Mouse (Mus musculus) embryonic stem cell, embryonic (primary cell): Measurements from ENCODE around the gene Fam107b.

Experiments
- CTCF ChIA-PET, 4 experiments: fragments of 300-600 bp in 2 of 4; fragments of 350-600 bp in 2 of 4; sonication (Branson Sonifier 250); formaldehyde crosslinking; loops; one replicate each; lab custom pipeline; 2022; ENCODE audit warnings: inconsistent platforms in 2 of 4; lab: Charles Lee
- POLR2A ChIA-PET, 4 experiments: fragments of 300-600 bp in 2 of 4; fragments of 350-600 bp in 2 of 4; sonication (Branson Sonifier 250); formaldehyde crosslinking; loops; one replicate each; lab custom pipeline; 2022; ENCODE audit warnings: antibody characterized with exemption in 4 of 4, inconsistent platforms in 1 of 4; lab: Charles Lee

Gene Fam107b

GRCm38 (mm10) chr2:3570186-3570585 is at the start of gene Fam107b:
Gene Fam107b, plus strand, starts transcription at chr2:3570488.
- POLR2A ChIA-PET = no interaction called here
- CTCF ChIA-PET = interaction anchor here in 1 of 4 experiments (0.7 kb wide), 1 partner anchor 24 kb away, joined by 17 read pairs; no protein-coding TSS in a partner anchor

DNA sequence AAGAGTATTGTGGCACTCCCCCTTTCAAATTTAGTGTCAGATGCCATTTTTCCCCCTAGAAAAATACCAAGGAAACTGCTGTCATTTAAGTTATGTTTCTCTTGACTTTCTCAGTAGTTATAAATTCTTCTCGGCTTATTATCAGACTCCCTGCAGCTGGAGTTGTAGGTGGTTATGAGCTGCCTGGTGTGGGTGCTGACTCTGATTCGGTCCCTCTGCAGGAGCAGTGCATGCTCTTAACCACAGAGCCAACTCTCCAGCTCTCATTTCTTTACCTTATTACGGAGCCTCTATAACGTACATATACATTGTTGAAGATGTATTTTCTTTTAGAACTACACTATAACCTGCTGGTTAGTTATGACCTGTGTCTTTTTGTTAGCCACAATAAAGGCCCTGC is 47.7 kb upstream of the Fam107b start:
- ChIA-PET POLR2A (interaction anchor here in 1 of 4 experiments (1.0 kb wide), 1 partner anchor 206 kb away, joined by 3 read pairs; no protein-coding TSS in a partner anchor), CTCF (no interaction called here)

DNA sequence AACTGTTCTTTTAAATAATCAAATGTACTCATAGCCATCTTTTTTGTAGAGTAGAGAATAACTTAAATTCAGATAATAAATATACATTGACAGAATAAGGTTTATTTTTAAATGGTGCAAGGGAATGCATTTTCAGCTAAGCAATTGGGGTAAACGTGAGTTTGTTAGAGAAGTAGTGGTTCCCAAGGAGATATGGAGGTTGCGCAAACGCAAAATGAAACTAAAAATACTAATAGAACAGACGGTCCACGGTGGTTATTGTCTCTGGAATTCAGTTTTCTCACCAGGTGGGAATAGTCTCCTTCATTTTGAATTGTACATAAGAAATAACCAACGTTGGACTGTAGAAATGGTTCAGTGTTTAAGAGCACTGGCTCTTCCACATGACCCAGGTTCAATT is 44.0 kb upstream of the Fam107b start:
- ChIA-PET POLR2A (interaction anchor here in 2 of 4 experiments (2.4 to 2.5 kb wide), 2 partner anchors 13 to 14 kb away, joined by 8 to 11 read pairs; partner anchors contain the start of genes Cdnf (in 2 of the 2), Gm45902 (in 2 of the 2) and Hspa14 (in 2 of the 2)), CTCF (no interaction called here)

- POLR2A ChIA-PET = no interaction called here
- CTCF ChIA-PET = interaction anchor here in 1 of 4 experiments (0.7 kb wide), 1 partner anchor 122 kb away, joined by 3 read pairs; no protein-coding TSS in a partner anchor
These were observed 28.8 kb upstream of the Fam107b start for GRCm38 (mm10) chr2:3541307-3542079.

DNA sequence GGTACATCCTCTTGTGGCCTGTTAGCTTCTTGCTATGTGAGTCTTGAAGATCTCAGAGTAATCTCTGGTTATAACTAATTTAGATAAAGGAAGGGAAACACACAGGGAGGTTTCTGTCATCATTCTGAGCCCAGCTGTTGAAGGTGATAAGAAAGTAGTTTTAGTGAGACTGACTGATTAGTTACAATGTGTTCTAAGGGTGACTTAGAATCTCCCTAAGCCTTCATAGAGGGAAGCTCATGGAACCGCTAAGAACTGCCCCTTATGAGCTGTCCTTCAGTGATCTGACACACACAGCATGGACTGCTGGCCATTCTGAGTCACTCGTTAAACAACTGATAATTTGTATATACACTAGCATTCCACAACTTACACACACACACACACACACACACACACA is 24.2 kb upstream of the Fam107b start:
- CTCF ChIA-PET = interaction anchor here (0.6 to 3.1 kb wide), 16 partner anchors 11 to 1313 kb away, joined by 3 to 24 read pairs (median 4); no protein-coding TSS in a partner anchor

DNA sequence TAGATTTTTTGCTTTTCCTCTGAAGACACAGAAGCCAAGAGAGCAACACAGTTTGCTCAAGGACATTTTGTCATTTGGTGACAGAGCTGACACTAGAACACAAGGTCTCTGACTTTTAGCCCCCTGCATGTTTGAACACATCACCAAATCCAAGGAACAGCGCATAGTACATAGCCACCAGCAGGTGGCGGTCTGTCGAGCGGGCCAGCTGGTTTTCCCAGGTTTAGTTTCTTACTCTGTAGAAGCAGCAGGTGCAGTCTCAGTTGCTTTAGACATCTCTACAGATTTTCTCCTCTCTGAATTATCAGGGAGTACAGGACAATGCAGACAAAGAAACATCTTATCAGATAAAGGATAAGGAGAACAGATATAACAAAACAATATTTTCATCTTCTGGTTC is 23.7 kb upstream of the Fam107b start:
- ChIA-PET CTCF (interaction anchor here (0.5 to 3.1 kb wide), 25 partner anchors 8 to 1313 kb away, joined by 3 to 24 read pairs (median 4); no protein-coding TSS in a partner anchor), POLR2A (interaction anchor here (0.6 to 1.9 kb wide), 8 partner anchors 23 to 267 kb away, joined by 3 to 8 read pairs (median 4); partner anchors contain the start of genes Cdnf (in 1 of the 4), Gm45902 (in 1 of the 4) and Hspa14 (in 1 of the 4))

More for the DNA sequence above, 24.2 kb upstream of the Fam107b start:
- POLR2A ChIA-PET = interaction anchor here in 2 of 4 experiments (0.9 to 1.9 kb wide), 3 partner anchors 25 to 167 kb away, joined by 3 to 5 read pairs (median 4); partner anchors contain the start of genes Cdnf (in 1 of the 2), Gm45902 (in 1 of the 2) and Hspa14 (in 1 of the 2)

- CTCF ChIA-PET = interaction anchor here in 1 of 4 experiments (0.7 kb wide), 1 partner anchor 24 kb away, joined by 17 read pairs; no protein-coding TSS in a partner anchor
- POLR2A ChIA-PET = no interaction called here
These were observed 318 bp downstream of the Fam107b start for GRCm38 (mm10) chr2:3570606-3571005.

DNA sequence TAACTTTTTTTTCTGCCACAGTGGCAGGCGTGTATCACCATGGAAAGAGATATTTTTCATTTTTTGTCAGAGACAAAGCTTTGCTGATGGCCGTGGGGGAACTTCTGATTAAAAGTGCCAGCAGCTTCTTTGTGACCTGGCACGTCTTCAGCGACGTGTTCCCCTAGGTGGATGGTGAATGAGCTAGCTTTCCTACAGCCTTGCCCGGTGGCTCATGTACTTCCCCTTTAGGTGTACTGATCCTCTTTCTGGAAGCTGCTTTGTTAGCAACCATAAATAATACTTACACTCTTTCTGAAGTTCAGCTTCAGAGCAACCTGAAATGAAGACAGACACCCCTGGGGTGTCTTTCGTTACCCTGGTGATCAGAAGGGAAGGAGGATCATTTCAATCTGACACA is 3.6 kb downstream of the Fam107b start:
- CTCF ChIA-PET = no interaction called here

DNA sequence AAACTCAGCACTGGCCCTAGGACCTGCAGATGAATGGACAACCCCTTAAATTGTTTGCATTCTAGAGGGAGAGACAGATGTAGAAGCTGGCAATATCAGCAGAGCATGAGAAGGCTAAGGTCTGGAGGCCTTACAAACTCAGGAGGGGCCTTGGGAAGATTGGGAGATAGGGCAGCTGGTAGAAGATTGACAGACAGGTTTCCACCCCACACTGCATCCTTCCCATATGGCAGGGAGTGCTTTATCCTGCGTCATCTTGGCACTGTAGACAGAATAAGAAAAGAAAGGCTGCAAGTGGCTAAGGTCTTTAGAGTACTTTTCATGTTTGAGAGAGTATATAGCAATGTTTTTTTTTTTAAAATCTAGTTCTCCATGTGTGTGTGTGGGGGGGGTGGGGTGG is 4.9 kb downstream of the Fam107b start:
- ChIA-PET CTCF (no interaction called here), POLR2A (interaction anchor here in 1 of 4 experiments (0.7 kb wide), 1 partner anchor 125 kb away, joined by 5 read pairs; no protein-coding TSS in a partner anchor)

More for the DNA sequence above, 3.6 kb downstream of the Fam107b start:
- POLR2A ChIA-PET = no interaction called here

DNA sequence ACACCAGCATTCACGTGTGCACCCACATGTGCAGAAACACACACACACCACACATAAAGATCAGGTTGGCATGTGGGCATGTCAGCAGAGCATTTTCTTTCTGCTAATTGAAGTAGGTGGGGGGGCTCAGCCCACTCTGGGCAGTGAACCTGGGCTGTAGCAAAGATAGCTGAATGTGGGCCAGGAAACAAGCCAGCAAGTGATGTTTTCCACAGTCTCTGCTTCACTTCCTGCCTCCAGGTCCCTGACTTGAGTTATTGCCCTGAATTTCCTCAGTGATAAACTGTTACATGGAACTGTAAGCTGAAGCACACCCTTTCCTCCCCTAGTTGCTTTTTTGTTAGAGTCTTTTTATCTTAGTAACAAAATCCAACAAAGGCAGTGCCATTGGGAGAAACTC is 6.1 kb downstream of the Fam107b start:
- POLR2A ChIA-PET = interaction anchor here in 1 of 4 experiments (0.6 to 0.7 kb wide), 2 partner anchors 140 to 156 kb away, joined by 3 to 4 read pairs; no protein-coding TSS in a partner anchor
- CTCF ChIA-PET = no interaction called here

DNA sequence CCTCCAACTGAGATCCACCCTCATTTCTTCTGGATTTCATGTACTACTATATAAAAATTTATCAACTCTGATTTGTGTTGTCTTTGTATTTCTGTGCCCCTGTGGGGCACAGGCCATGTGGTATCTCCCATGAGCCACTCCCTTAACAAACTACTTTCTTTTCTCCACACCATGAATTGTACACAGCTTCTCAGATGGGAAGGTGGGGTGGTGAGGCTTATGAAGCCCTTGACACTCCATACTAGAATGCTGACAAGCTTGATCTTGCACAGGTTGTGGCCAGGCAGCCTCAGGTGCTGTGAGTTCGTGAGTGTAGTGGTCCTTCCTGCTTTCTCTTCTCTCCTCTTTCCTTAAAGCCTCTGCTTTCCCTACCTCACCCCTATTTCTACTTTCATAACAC is 6.9 kb downstream of the Fam107b start:
- CTCF ChIA-PET = no interaction called here
- POLR2A ChIA-PET = interaction anchor here in 1 of 4 experiments (0.6 to 0.7 kb wide), 2 partner anchors 140 to 156 kb away, joined by 3 to 4 read pairs; no protein-coding TSS in a partner anchor

DNA sequence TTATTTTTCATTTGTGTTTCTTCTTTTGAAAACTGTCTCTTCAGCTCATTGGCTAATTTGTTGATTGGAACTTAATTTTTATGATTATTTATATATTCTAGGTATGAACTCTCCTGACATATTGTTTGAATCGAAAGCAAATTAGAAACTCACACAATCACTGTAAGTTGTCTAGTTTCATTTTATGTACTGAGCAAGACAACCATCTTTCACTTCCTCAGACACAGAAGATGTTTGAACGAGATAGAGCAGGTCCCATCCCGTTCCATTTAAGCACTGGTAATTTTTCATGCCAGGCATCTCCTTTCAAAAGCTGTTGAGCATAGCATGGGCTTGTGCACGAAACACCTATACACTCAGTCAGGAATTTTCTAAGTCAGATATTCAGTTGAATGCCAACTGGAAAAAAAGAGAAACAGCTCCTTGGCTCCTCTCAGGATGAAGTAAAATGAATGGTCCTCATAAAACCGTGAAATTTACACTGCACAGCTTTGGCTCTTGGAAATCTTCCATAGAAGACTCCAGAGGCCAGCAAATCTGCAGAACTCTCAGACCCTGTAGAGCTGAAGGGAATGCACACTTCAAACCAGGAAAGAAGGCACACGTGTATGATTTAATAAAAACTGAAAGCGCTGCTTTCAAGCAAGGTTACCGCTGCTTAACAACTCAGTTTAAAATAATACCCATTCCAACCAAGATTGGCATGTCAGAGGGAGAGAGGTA is 8.1 kb downstream of the Fam107b start:
- CTCF ChIA-PET = no interaction called here

DNA sequence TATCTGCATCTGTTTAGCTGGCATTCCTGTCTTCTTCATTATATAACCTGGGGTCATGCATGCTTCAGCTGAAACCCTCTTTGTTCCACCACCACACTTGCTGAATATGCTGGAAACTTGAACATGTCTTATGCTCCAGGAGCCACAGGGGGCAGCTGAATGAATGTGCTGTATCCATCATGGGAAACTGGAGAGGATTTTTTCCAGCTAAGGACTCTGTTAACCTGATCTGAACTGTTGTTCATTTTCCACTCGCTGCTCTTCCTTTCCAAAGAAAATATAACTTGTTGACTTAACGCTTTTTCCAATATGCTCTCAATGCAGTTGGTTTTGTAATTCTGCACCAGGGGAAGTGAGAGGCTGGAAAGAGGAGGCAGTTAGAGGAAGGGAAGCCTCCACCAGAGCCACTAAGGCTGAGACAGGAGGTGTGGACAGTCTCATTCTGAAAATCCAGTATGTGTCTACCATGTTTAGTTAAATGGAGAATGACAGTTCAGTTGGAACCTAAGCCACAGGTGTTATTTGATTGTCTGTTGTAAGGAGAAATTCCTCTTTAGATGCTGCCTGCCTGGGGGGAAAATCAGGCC is 9.1 kb downstream of the Fam107b start:
- POLR2A ChIA-PET = interaction anchor here in 1 of 4 experiments (0.5 kb wide), 1 partner anchor 652 kb away, joined by 3 read pairs; no protein-coding TSS in a partner anchor
- CTCF ChIA-PET = no interaction called here

More for the DNA sequence above, 8.1 kb downstream of the Fam107b start:
- POLR2A ChIA-PET = no interaction called here

DNA sequence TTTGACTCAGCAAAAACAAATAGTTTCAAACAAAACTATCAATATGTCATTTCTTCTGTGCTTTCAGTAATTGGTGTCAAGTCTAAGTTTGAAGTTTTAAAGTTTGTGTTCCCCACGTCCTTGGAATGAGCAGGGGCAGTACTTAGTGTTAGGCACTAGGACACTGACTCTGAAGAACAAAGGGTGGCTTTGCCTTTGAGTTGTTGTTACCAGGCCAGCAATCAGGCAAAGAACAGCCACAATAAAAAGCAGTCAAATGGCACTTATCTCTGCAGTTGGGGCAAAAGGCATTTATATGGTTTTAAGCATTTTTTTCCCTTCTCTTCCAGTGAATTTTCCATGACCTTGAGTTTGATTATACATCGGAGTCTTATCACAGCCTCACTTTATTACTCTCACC is 12.5 kb downstream of the Fam107b start:
- ChIA-PET CTCF (no interaction called here), POLR2A (no interaction called here)

DNA sequence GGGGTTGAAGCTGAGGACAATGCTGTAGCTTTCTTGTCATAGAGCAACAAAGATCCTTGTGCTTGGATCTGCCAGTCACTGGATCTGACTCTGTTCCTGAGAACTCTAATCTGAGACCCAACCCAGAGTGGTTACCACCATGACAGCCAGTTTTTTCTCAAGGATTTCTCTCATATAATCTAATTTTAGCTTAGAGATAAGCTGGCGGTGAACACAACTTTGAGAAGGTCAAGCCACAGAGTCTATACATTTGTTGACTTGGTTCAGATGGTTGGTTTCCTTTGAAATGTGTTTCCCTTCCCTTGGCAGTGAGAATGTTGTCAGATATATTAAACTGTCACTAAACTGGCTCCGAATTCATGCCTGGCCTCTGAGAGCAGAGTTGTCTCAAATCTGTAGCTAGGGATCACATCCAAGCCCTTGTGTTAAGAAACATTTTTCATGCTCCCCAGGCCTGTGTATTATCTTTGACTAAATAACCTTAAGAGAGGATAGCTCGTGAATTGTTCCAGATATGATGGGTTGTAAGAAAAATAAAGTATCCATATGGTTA is 15.0 kb downstream of the Fam107b start:
- POLR2A ChIA-PET = no interaction called here
- CTCF ChIA-PET = interaction anchor here in 1 of 4 experiments (0.6 kb wide), 1 partner anchor 44 kb away, joined by 3 read pairs; no protein-coding TSS in a partner anchor

DNA sequence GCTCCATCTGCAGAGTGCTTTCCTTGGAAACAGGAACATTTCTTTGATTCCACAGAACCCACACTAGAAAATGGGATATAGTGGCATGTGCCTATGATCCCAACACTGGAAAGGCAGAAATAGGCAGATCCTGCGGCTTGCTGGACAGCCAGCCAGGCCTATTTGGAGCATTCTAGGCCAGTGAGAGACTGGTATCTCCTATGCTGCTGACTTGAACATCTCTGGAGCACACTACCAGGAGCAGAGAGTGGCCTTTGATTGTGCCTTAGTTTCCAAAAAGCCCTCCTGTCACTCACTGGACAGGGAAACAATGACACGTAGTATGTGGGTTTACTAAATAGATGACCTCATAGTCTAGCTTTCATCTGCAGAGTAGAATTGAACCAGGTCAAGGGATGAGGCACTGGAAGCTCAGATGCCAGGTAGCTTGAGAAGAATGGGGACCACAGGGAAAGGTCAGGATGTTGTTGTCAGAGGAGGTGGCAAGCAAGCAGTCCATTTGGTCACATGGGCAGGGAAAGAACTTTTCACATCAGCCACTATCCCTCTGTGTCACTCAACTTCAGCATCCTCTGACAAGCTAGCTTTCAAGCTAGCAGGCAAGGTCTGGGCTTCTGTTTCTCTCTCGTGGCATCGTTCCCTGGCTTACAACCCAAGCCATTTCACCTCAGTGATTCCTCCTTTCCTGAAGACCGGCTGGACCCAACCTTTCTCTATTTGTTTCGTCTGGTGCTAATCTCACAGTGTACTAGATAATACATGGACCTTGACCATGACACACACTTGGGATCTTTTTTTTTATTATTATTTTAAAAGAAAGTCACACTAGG is 20.0 kb downstream of the Fam107b start:
- CTCF ChIA-PET = no interaction called here
- POLR2A ChIA-PET = interaction anchor here in 2 of 4 experiments (0.6 kb wide), 2 partner anchors 71 to 800 kb away, joined by 3 to 7 read pairs; no protein-coding TSS in a partner anchor

DNA sequence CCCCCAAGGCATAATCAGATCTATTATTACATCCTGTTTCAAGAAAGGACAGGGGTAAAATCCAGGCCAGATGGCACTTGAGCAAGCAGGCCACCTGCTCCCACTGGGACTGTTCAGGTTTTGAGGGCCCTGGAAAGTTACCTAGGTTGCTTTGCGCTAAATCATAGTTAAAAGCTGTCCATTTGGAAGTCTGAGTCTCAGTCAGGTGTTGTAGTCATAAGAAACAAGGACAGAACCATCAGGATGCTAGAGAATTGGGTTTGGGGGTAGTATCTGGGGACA is 20.6 kb downstream of the Fam107b start:
- CTCF ChIA-PET = no interaction called here
- POLR2A ChIA-PET = interaction anchor here in 2 of 4 experiments (0.6 kb wide), 2 partner anchors 71 to 800 kb away, joined by 3 to 7 read pairs; no protein-coding TSS in a partner anchor
